Mouse (Mus musculus): ENCODE data around the gene Tjp2. TPM values are rescaled to one million over a fixed set of nuclear protein-coding genes. Genes with fewer than 3 reads are reported as not detected.
"Not testable (repeated sequence)": the region's sequence is repeated elsewhere in the genome, so short reads cannot be mapped to it uniquely, and the experiment has no call there.

Gene Tjp2
- polyA plus RNA-seq, 1 experiment from 2014 or later, result 19.2 TPM

GRCm38 (mm10) chr19:24201848-24202247 is 23.0 kb downstream of the Tjp2 start:
- WGBS, result 74% methylated on average over 5 of the region's 5 CpGs
- Histone ChIP-seq H3K9ac (no peak overlapping the region), H3K4me2 (replicated peaks) (no peak overlapping the region), H3K36me3 (no peaks in the 10 kb centered on the region), H3K4me3 (replicated peaks) (no peak overlapping the region), H3K9me3 (replicated peaks) (no peaks in the 10 kb centered on the region), H3K27me3 (no peaks in the 10 kb centered on the region), H3K27ac (replicated peaks) (no peak overlapping the region), H3K4me1 (no peaks in the 10 kb centered on the region)
- no peak for ATAC-seq (ENCODE audit: insufficient number of reproducible peaks, low FRiP score, low TSS enrichment, low read depth)

DNA sequence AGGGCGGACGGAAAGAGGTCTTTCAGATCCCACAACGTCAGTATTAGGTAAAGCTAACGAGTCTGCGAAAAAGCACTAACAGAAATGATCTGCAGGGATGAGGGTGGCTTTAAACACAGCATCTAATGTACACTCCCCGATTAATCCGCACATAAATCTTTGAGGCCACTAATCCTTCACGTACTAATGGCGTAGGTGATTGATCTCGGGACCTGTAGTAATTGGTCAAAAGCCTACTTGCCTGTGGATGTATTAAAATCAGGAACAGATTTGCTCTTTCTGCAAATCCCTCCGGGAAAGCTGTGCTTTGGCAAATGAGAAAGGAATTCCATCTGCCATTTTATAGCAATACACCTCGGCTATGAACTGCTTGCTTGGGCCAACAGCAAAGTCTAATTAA is 24.3 kb downstream of the Tjp2 start:
- Histone ChIP-seq H3K9me3 (replicated peaks) (no peaks in the 10 kb centered on the region), H3K36me3 (no peaks in the 10 kb centered on the region), H3K27me3 (no peaks in the 10 kb centered on the region), H3K4me2 (replicated peaks) (no peak overlapping the region), H3K4me3 (replicated peaks) (no peak overlapping the region), H3K4me1 (no peaks in the 10 kb centered on the region), H3K9ac (no peak overlapping the region), H3K27ac (replicated peaks) (no peak overlapping the region)
- WGBS, result 55% methylated on average over 12 of the region's 12 CpGs
- ATAC-seq (ENCODE audit: insufficient number of reproducible peaks, low FRiP score, low TSS enrichment, low read depth), result no peak

DNA sequence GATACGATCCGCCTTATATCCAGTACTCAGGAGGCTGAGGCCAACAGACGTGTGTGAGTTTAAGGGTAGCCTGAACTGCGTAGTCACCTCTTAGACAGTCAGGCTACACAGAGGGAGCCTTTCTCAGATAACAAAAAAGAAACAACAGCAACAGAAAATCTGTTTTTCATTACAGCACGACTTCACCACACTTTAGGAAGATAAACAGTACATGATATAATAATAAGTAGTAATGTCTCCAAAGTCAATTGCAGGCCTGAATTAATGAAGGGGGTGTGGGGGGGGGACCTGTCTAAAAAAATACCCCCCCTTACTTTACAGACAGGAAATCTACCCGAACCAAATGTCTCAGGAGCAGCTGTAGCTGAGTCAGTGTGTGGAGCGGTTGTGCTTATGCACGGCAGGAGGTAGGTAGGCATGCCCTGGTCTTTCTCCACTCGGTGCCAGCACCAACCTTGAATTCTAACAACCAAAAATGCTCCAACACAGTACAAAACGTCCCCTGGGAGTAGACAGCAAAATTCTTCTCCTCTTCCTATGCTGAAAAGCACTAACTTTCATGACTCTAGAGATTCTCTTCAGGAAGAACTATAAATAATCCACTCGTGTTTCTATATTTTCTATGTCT is 26.0 kb downstream of the Tjp2 start:
- no peaks in the 10 kb centered on the region for H3K9me3 ChIP-seq (replicated peaks)
- H3K36me3 ChIP-seq, result no peaks in the 10 kb centered on the region
- no peaks in the 10 kb centered on the region for H3K27me3 ChIP-seq
- H3K9ac ChIP-seq, result no peak overlapping the region
- no peaks in the 10 kb centered on the region for H3K4me1 ChIP-seq
- no peak for ATAC-seq (ENCODE audit: insufficient number of reproducible peaks, low FRiP score, low TSS enrichment, low read depth)
- H3K4me3 ChIP-seq (replicated peaks), result no peak overlapping the region
- WGBS, result 47% methylated on average over 11 of the region's 11 CpGs
- H3K4me2 ChIP-seq (replicated peaks), result no peak overlapping the region
- H3K27ac ChIP-seq (replicated peaks), result no peak overlapping the region

DNA sequence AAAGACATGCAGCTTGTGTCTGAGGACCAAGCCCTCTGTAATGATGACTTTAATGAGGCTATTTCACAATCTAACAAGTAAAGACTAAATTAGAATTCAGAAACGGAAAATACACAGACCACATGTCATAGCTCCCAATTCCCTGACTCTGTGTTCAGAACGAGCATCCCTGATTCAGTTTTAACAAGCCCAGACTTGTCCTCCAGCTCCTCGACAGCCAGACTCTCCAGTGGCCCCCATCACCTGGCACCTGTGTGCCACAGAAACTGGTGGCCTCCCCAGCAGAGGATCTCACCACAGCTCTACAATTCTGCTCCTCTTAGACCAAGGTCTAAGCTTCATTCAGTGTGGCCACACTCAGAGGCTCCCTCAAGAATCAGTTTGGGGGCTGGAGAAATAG is 27.5 kb downstream of the Tjp2 start:
- no peaks in the 10 kb centered on the region for H3K9me3 ChIP-seq (replicated peaks)
- H3K27ac ChIP-seq (replicated peaks), result no peak overlapping the region
- H3K4me3 ChIP-seq (replicated peaks), result no peak overlapping the region
- H3K9ac ChIP-seq, result no peak overlapping the region
- no peaks in the 10 kb centered on the region for H3K4me1 ChIP-seq
- WGBS, result 27% methylated on average over 3 of the region's 3 CpGs
- H3K36me3 ChIP-seq, result no peaks in the 10 kb centered on the region
- H3K27me3 ChIP-seq, result no peaks in the 10 kb centered on the region
- H3K4me2 ChIP-seq (replicated peaks), result no peak overlapping the region
- no peak for ATAC-seq (ENCODE audit: insufficient number of reproducible peaks, low FRiP score, low TSS enrichment, low read depth)

DNA sequence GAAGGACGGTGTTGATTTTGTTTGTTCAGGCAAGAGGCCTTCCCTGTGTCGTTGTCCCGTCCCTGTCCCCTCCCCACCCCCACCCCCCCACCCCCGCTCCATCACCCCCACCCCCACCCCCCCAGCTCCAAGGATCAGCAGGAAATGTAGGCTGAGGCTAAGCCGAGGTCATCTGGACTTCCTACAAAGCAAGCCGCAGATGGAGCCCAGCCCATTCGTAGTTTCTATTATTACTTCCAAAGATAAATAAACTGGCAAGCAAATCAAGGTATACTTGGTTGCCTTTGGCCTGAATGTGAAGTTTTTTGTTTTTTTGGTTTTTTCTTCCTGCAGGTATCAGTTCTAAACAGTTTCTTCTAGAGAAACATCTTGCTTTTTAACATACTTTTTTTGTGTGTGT is 29.6 kb downstream of the Tjp2 start:
- no peaks in the 10 kb centered on the region for H3K4me1 ChIP-seq
- no peak overlapping the region for H3K4me3 ChIP-seq (replicated peaks)
- no peak for ATAC-seq (ENCODE audit: insufficient number of reproducible peaks, low FRiP score, low TSS enrichment, low read depth)
- H3K9me3 ChIP-seq (replicated peaks), result no peaks in the 10 kb centered on the region
- H3K4me2 ChIP-seq (replicated peaks), result no peak overlapping the region
- H3K36me3 ChIP-seq, result no peaks in the 10 kb centered on the region
- no peak overlapping the region for H3K27ac ChIP-seq (replicated peaks)
- no peaks in the 10 kb centered on the region for H3K27me3 ChIP-seq
- no peak overlapping the region for H3K9ac ChIP-seq
- 61% methylated on average over 7 of the region's 7 CpGs for WGBS

DNA sequence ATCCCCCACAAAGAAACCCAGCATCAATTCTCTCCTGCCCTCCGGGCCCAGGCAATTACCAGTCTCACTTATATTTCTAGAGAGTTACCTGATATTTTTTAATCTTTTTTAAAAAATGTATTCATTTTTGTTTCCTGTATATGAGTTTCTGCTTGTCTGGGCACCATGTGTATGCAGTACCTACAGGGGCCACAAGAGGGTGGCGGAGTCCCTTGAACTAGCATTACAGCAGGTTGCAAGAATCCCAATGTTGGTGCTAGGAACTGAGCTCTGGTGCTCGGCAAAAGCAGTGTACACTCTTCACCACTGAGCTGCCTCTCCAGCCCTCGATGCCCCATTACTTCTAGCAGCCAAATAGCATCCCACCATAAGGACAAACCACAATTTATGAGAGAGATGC is 30.6 kb downstream of the Tjp2 start:
- no peaks in the 10 kb centered on the region for H3K9me3 ChIP-seq (replicated peaks)
- no peak for ATAC-seq (ENCODE audit: insufficient number of reproducible peaks, low FRiP score, low TSS enrichment, low read depth)
- no peak overlapping the region for H3K4me2 ChIP-seq (replicated peaks)
- H3K4me1 ChIP-seq, result no peaks in the 10 kb centered on the region
- no peak overlapping the region for H3K9ac ChIP-seq
- H3K27ac ChIP-seq (replicated peaks), result no peak overlapping the region
- H3K36me3 ChIP-seq, result no peaks in the 10 kb centered on the region
- 93% methylated on average over 4 of the region's 4 CpGs for whole genome bisulfite sequencing
- no peaks in the 10 kb centered on the region for H3K27me3 ChIP-seq
- no peak overlapping the region for H3K4me3 ChIP-seq (replicated peaks)

DNA sequence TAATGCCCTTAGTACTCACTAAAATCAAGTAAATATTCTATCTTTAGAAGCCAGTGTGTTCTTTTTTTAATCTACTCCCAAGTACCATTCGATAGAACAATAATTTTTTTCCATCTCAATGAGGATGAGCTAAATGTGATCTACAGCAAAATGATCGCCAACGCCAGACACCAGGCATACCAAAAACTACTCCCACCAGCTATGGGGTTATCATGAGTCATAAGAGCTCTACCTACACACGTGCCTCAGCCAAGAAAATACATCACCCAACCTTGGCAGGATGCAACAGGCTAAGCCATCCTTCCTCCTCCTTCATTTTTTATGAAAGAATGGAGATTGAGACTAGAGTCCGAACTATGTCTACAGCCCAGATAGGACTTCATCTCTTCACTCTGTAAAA is 31.9 kb downstream of the Tjp2 start:
- Histone ChIP-seq H3K36me3 (no peaks in the 10 kb centered on the region), H3K4me2 (replicated peaks) (no peak overlapping the region), H3K4me1 (no peaks in the 10 kb centered on the region), H3K9me3 (replicated peaks) (no peaks in the 10 kb centered on the region), H3K27ac (replicated peaks) (no peak overlapping the region), H3K4me3 (replicated peaks) (no peak overlapping the region), H3K27me3 (no peaks in the 10 kb centered on the region), H3K9ac (no peak overlapping the region)
- ATAC-seq (ENCODE audit: insufficient number of reproducible peaks, low FRiP score, low TSS enrichment, low read depth), result no peak
- 83% methylated on average over 5 of the region's 5 CpGs for WGBS

DNA sequence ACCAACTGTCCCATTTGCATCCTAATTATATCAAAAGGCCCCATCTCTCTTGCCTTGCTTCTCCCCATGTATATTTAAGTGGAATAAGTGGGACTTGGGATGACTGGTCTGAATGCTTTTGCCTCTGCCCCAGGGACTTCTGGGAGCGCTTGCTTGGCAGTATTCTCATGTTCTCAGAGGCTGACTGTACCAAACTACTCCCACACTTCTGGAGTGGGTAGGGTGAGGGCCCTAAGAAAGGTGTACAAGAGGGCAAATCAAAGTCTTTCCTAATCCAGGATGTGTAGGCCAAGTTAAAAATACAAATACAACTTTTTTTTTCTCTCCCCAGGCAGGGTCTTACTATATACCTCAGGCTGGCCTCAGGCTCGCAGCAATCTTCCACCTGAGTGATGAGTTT is 37.0 kb downstream of the Tjp2 start:
- Histone ChIP-seq H3K36me3 (no peaks in the 10 kb centered on the region), H3K4me2 (replicated peaks) (no peak overlapping the region), H3K27me3 (no peaks in the 10 kb centered on the region), H3K9ac (no peak overlapping the region), H3K4me1 (no peaks in the 10 kb centered on the region), H3K4me3 (replicated peaks) (no peak overlapping the region), H3K9me3 (replicated peaks) (no peaks in the 10 kb centered on the region), H3K27ac (replicated peaks) (no peak overlapping the region)
- no peak for ATAC-seq (ENCODE audit: insufficient number of reproducible peaks, low FRiP score, low TSS enrichment, low read depth)
- WGBS, result 60% methylated on average over 2 of the region's 2 CpGs

DNA sequence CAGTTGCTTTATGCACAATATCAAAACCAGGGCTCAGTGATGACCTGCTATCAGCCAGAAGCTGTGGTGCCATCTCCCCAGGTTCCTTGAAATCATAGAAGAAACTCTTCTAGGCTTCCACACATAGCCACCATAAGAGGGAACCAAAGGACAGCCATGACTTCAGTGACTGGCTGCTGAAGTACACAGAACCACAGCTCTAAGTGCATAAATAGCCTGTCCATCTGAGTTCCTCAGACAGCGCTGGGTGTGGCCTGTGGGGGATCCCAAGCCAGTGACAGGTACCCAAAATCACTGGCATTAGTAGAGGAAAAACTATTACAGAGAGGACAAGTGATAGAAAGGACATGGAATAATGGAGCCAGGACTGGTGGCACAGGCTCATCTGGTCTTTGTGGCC is 37.5 kb downstream of the Tjp2 start:
- H3K4me1 ChIP-seq; H3K9ac ChIP-seq; H3K4me2 ChIP-seq (replicated peaks); H3K4me3 ChIP-seq (replicated peaks); H3K36me3 ChIP-seq; H3K27me3 ChIP-seq; H3K9me3 ChIP-seq (replicated peaks); ATAC-seq (ENCODE audit: insufficient number of reproducible peaks, low FRiP score, low TSS enrichment, low read depth); H3K27ac ChIP-seq (replicated peaks): not testable (repeated sequence)
- 79% methylated on average over 1 of the region's 1 CpGs for WGBS

DNA sequence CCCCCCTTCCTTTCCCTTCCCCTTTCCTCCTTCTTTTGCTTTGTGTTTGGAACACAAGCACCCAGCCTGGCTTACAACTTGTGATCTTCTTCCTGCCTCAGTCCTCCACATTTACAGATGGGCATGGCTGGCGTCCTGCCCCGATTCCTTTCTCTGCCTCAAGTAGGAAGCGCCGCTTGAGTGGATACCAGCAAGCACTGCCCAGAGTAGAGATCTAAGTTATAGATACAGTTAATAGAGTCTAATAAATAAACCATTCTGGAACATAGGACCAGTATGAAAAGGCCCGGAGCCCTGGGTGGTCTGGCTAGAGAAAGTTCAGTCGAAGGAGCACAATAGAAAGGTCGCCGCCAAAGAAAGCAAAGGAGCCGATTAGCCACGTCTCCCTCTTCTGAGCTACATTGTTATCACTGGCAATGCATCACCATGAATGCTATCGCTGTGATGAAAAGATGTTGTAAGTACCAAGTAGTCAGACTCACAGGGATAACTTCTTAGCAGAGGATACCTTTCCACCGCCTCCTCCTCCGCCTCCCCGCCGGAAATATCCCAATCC is 41.1 kb downstream of the Tjp2 start:
- no peaks in the 10 kb centered on the region for H3K9me3 ChIP-seq (replicated peaks)
- WGBS, result 87% methylated on average over 15 of the region's 15 CpGs
- H3K4me1 ChIP-seq, result no peaks in the 10 kb centered on the region
- H3K4me3 ChIP-seq (replicated peaks), result no peak overlapping the region
- no peak overlapping the region for H3K4me2 ChIP-seq (replicated peaks)
- no peaks in the 10 kb centered on the region for H3K36me3 ChIP-seq
- H3K27ac ChIP-seq (replicated peaks), result no peak overlapping the region
- ATAC-seq (ENCODE audit: insufficient number of reproducible peaks, low FRiP score, low TSS enrichment, low read depth), result no peak
- no peaks in the 10 kb centered on the region for H3K27me3 ChIP-seq
- H3K9ac ChIP-seq, result no peak overlapping the region

DNA sequence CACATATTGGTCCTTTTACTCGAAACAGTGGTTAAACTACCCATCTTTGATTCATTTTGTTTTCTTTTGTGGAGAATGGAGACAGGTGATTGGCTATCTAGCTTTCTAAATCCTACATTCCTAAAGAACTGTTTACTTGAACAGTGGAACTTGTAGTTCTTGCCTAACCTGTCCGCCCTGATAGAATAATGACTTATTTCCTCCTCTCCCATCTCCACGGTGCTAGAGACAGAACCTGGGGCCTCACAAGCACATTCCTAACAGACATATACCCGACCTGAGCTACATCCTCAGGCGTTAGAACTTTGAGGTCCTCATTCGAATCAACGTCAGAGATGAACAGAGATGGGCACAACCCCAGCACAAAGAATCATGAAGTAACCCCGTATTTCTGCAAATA is 44.4 kb downstream of the Tjp2 start:
- WGBS, result 48% methylated on average over 8 of the region's 8 CpGs
- Histone ChIP-seq H3K27ac (replicated peaks) (no peak overlapping the region), H3K9me3 (replicated peaks) (no peaks in the 10 kb centered on the region), H3K4me3 (replicated peaks) (no peak overlapping the region), H3K4me2 (replicated peaks) (no peak overlapping the region), H3K36me3 (no peaks in the 10 kb centered on the region), H3K4me1 (no peaks in the 10 kb centered on the region), H3K9ac (no peak overlapping the region), H3K27me3 (no peaks in the 10 kb centered on the region)
- ATAC-seq (ENCODE audit: insufficient number of reproducible peaks, low FRiP score, low TSS enrichment, low read depth), result no peak

DNA sequence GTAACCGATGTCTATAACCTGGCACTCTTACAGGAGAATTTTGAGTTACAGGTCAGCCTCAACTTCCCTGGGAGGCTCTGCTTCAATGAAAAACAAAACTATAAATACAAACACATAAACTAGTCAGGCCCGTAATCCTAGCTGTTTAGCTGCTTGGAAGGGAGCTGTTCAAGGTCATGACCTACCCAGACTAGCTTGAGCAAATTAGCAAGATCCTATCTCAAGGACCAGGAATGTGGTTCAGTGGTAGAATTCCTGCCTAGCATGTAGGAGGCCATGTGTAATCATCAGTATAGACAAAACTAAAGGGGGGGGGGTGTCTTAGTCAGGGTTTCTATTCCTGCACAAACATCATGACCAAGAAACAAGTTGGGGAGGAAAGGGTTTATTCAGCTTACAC is 46.7 kb downstream of the Tjp2 start:
- 81% methylated on average over 2 of the region's 2 CpGs for WGBS
- ATAC-seq (ENCODE audit: insufficient number of reproducible peaks, low FRiP score, low TSS enrichment, low read depth), result no peak
- Histone ChIP-seq H3K27me3 (no peaks in the 10 kb centered on the region), H3K9me3 (replicated peaks) (no peaks in the 10 kb centered on the region), H3K9ac (no peak overlapping the region), H3K27ac (replicated peaks) (no peak overlapping the region), H3K4me1 (peaks cover 13% of the 10 kb centered on the region), H3K4me3 (replicated peaks) (no peak overlapping the region), H3K36me3 (no peaks in the 10 kb centered on the region), H3K4me2 (replicated peaks) (no peak overlapping the region)

Measured in embryonic facial prominence, embryonic 15.5 days (tissue).